Mouse (Mus musculus) stomach, embryonic 16.5 days (tissue): ENCODE measurements at regions not wholly inside any gene's neighbourhood (a gene's known extent, or its start where the extent isn't known, plus 50 kb on each side); places are given as distances from the start of the nearest gene placed in this dataset.

Experiments
- ATAC-seq: fragments of 200-750 bp; cut with Nextera tagmentation; 2 replicates; pipeline ENCODE4 v1.8.0; 2017; ENCODE audit warnings: moderate number of reproducible peaks, moderate TSS enrichment; ENCODE audit not compliant: insufficient read depth, low FRiP score
- H3K27ac ChIP-seq: fragments of 300-500 bp; sonication (generic); 2 replicates; pipeline ENCODE4 v1.5.1; 2014; ENCODE audit warnings: low read length
- H3K27me3 ChIP-seq: fragments of 300-500 bp; sonication (generic); 2 replicates; pipeline ENCODE4 v1.6.1; 2014; ENCODE audit warnings: low read length, control low read depth, mixed read lengths; ENCODE audit not compliant: control insufficient read depth, insufficient read depth
- H3K36me3 ChIP-seq: fragments of 300-500 bp; sonication (generic); 2 replicates; pipeline ENCODE4 v1.6.1; 2014; ENCODE audit warnings: low read length; ENCODE audit not compliant: control insufficient read depth, insufficient read depth
- H3K4me1 ChIP-seq: fragments of 300-500 bp; sonication (generic); 2 replicates; pipeline ENCODE4 v1.6.1; 2014; ENCODE audit warnings: low read length, control low read depth, mixed read lengths; ENCODE audit not compliant: control insufficient read depth, insufficient read depth
- H3K4me2 ChIP-seq: fragments of 300-500 bp; sonication (generic); 2 replicates; pipeline ENCODE4 v1.6.1; 2014; ENCODE audit warnings: low read depth, low read length, mixed read lengths
- H3K4me3 ChIP-seq: fragments of 300-500 bp; sonication (generic); replicated peaks from 2 replicates; pipeline ENCODE4 v1.5.1; 2014; ENCODE audit warnings: mild to moderate bottlenecking, low read length
- H3K9ac ChIP-seq: fragments of 300-500 bp; sonication (generic); 2 replicates; pipeline ENCODE4 v1.6.1; 2014; ENCODE audit warnings: low read length
- H3K9me3 ChIP-seq: fragments of 300-500 bp; sonication (generic); replicated peaks from 2 replicates; pipeline ENCODE4 v1.6.1; 2016; ENCODE audit warnings: low read length, control low read depth; ENCODE audit not compliant: control insufficient read depth
- WGBS: fragments of 180-500 bp; shearing (Covaris S2); extraction: QIAGEN DNeasy Blood & Tissue Kit; methylation state at CpG from one replicate; pipeline ENCODE4 v1.1.7; 2014; 5-methylcytosine and 5-hydroxymethylcytosine counted together

DNA sequence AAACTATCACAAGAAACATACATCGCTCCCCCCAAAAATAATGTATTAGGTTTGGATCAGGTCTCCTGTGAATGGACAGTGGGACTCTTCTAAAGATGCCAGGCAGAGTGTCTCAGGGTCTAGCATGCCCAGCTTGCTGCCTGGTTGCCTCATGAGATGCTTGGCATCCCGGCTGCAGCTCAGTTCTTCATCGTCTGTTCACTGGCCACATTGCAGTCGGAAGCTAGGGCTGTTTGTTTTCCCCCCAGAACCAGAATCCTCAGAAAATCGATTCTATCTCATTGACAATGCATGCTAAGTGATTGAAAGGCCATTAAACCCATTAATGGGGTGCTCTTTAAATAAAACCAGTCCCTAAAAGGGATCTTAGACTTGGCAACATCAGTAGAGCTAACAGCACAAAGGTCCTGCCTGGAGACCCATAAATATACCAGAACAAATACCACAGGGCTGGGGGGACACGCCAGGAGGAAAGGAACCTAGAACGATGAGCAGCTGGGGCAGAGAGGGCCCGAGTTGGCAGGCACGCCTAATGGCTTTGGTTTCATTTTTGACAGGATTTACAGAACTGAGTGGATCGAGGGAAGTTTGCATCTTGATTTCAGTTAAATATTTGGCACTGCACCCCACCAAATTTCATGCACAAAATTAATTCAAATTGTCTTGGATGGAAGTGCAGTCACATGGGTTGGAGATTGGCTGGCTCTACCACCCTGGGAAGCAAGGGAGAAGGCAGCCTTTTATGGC is 205.3 kb downstream of the Snx10 start:
- Histone ChIP-seq H3K27ac (no peak overlapping the region), H3K36me3 (no peaks in the 10 kb centered on the region), H3K4me3 (no peak overlapping the region), H3K27me3 (no peaks in the 10 kb centered on the region), H3K9ac (no peak overlapping the region), H3K4me1 (no peaks in the 10 kb centered on the region), H3K4me2 (no peak overlapping the region), H3K9me3 (no peaks in the 10 kb centered on the region)
- ATAC-seq = no peak
- WGBS = 64% methylated on average over 10 of the region's 10 CpGs

- Histone ChIP-seq H3K4me3 (no peak overlapping the region), H3K4me2 (no peak overlapping the region), H3K4me1 (no peaks in the 10 kb centered on the region), H3K36me3 (no peaks in the 10 kb centered on the region), H3K9ac (no peak overlapping the region), H3K9me3 (no peaks in the 10 kb centered on the region), H3K27ac (no peak overlapping the region), H3K27me3 (no peaks in the 10 kb centered on the region)
- no peak for ATAC-seq
- WGBS = 68% methylated on average over 17 of the region's 17 CpGs
These were observed 207.1 kb downstream of the Snx10 start for GRCm38 (mm10) chr6:51730564-51731351.

DNA sequence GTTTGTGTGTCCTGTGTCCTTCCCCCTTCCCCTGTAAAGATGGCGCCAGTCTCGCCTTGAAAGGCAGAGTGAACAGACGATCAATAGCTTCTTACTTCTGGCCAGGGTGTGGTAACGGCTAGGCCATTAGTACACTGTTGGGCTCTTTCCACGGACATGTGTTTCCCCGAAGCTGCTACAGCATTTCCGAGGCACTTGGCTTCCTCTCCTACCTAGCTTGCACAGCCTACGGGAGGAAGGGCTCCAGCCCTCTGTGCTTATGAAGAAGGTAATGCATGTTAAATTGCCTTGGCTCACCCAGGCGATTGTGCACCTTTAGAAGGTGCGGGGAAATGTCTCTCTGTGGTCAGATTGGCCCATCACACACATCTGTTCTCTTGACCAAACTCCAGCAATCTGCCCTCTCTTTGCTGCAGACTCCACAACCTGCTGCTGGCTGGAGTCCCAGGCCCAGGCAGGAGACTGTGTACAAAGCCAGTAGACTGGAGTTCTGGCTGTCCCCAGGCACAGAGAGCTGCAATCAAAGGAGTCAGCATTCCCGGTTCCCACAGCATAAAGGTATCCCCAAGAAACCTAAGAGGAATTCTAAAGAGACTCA is 208.7 kb downstream of the Snx10 start:
- Histone ChIP-seq H3K9ac (no peak overlapping the region), H3K4me1 (no peaks in the 10 kb centered on the region), H3K9me3 (no peaks in the 10 kb centered on the region), H3K36me3 (no peaks in the 10 kb centered on the region), H3K27ac (no peak overlapping the region), H3K4me3 (no peak overlapping the region), H3K27me3 (no peaks in the 10 kb centered on the region), H3K4me2 (no peak overlapping the region)
- no peak for ATAC-seq
- WGBS = 68% methylated on average over 11 of the region's 11 CpGs

DNA sequence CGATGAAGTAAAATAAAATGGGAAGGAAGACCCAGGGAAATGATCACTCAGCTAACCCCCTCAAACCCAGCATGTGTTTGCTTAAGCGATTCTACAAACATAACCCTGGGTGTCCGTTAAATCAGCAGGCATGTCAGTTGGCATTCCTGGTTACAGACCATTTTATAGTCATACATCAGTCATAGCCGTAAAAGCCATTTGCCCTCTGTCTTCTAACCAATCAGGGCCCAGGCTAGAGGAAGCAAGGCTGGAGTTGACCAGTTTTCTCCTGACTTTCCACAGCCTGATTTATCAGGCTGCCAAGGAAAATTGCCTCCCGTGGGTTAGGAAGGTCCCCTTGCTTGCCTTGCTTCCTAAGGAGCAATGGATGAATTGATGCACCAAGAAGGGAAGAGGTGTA is 212.3 kb downstream of the Snx10 start:
- Histone ChIP-seq H3K27ac (no peak overlapping the region), H3K36me3 (no peaks in the 10 kb centered on the region), H3K4me2 (no peak overlapping the region), H3K4me1 (no peaks in the 10 kb centered on the region), H3K9me3 (no peaks in the 10 kb centered on the region), H3K4me3 (no peak overlapping the region), H3K27me3 (no peaks in the 10 kb centered on the region), H3K9ac (no peak overlapping the region)
- 64% methylated on average over 5 of the region's 5 CpGs for WGBS
- no peak for ATAC-seq

GRCm38 (mm10) chr6:51743105-51743660 is 219.5 kb downstream of the Snx10 start:
- no peaks in the 10 kb centered on the region for H3K9me3 ChIP-seq
- H3K9ac ChIP-seq = 0 out of 2 replicates have a peak overlapping the region, but pooled peaks have one; percentile 12
- WGBS = 41% methylated on average over 15 of the region's 15 CpGs
- H3K4me3 ChIP-seq = no peak overlapping the region
- no peak overlapping the region for H3K27ac ChIP-seq
- no peaks in the 10 kb centered on the region for H3K36me3 ChIP-seq
- H3K27me3 ChIP-seq = no peaks in the 10 kb centered on the region
- peak overlapping the region; percentile 44 for H3K4me2 ChIP-seq
- H3K4me1 ChIP-seq = no peaks in the 10 kb centered on the region
- ATAC-seq = no peak

GRCm38 (mm10) chr6:51744607-51745006 is 220.9 kb downstream of the Snx10 start:
- 85% methylated on average over 2 of the region's 2 CpGs for WGBS
- Histone ChIP-seq H3K27me3 (no peaks in the 10 kb centered on the region), H3K27ac (no peak overlapping the region), H3K36me3 (no peaks in the 10 kb centered on the region), H3K9me3 (no peaks in the 10 kb centered on the region), H3K4me2 (no peak overlapping the region), H3K9ac (no peak overlapping the region), H3K4me1 (no peaks in the 10 kb centered on the region), H3K4me3 (no peak overlapping the region)
- no peak for ATAC-seq

DNA sequence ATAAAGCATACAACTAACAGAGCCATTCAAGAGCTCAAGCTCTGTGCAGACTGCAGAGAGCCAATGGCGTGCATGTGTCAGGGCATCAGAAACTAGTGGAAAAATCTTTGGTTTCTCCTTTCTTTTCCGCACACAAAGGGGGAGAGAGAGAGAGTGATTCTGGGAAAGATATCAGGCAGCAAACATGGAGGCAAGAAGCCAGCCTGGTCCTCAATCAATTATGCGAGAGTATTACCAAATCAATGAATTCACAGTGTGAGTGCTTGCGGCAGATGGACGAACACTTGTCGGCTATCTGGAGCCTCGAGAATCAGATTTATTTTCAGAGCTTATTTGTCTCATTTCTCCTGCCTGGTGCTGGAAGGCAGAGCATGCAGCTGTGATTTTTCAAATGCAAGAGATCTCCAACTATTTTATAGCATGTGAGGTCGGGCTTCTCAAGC is 230.6 kb downstream of the Snx10 start:
- Histone ChIP-seq H3K4me1 (no peaks in the 10 kb centered on the region), H3K4me3 (no peak overlapping the region), H3K4me2 (no peak overlapping the region), H3K9me3 (no peaks in the 10 kb centered on the region), H3K9ac (no peak overlapping the region), H3K27me3 (no peaks in the 10 kb centered on the region), H3K27ac (no peak overlapping the region), H3K36me3 (no peaks in the 10 kb centered on the region)
- ATAC-seq = no peak
- whole genome bisulfite sequencing = 54% methylated on average over 8 of the region's 8 CpGs

GRCm38 (mm10) chr6:51757131-51757530 is 233.4 kb downstream of the Snx10 start:
- no peaks in the 10 kb centered on the region for H3K9me3 ChIP-seq
- no peak overlapping the region for H3K4me3 ChIP-seq
- no peaks in the 10 kb centered on the region for H3K27me3 ChIP-seq
- ATAC-seq = no peak
- H3K9ac ChIP-seq = no peak overlapping the region
- H3K4me1 ChIP-seq = 0 out of 2 replicates have a peak, but pooled peaks cover 2% of the 10 kb centered on the region
- no peaks in the 10 kb centered on the region for H3K36me3 ChIP-seq
- 60% methylated on average over 3 of the region's 3 CpGs for WGBS
- H3K4me2 ChIP-seq = no peak overlapping the region
- H3K27ac ChIP-seq = no peak overlapping the region

DNA sequence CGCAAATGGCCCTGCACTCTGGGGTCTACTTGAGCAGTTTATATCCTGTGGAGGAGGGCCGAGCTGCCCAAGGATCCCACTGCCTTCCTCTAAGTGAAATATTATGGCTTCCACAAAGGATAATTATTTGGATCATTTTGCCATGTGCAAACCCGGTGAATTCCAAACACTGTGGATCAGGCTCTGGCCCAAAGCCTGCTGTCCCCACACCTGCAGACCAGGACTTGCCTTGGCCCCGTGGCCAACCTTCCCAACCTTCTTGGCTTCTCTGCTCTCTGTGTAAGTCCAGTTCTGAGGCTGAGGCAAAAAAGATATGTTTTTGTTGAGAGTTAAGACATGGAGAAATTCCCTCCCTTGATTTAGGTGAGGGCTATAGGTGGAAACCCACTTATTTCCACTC is 234.0 kb downstream of the Snx10 start:
- Histone ChIP-seq H3K4me1 (0 out of 2 replicates have a peak, but pooled peaks cover 2% of the 10 kb centered on the region), H3K4me2 (no peak overlapping the region), H3K27ac (no peak overlapping the region), H3K36me3 (no peaks in the 10 kb centered on the region), H3K4me3 (no peak overlapping the region), H3K9ac (no peak overlapping the region), H3K27me3 (no peaks in the 10 kb centered on the region), H3K9me3 (no peaks in the 10 kb centered on the region)
- WGBS = 65% methylated on average over 4 of the region's 4 CpGs
- no peak for ATAC-seq
